Mouse (Mus musculus) c-Kit-positive CD71-positive TER-119-negative erythroid progenitor cells, embryonic 14.5 days (primary cell): ENCODE measurements around the gene Cacna1d.

Experiments
- DNase-seq: peaks from one replicate; pipeline ENCODE4 v3.0.0-alpha.2; 2013; ENCODE audit warnings: low read depth

Gene Cacna1d

DNA sequence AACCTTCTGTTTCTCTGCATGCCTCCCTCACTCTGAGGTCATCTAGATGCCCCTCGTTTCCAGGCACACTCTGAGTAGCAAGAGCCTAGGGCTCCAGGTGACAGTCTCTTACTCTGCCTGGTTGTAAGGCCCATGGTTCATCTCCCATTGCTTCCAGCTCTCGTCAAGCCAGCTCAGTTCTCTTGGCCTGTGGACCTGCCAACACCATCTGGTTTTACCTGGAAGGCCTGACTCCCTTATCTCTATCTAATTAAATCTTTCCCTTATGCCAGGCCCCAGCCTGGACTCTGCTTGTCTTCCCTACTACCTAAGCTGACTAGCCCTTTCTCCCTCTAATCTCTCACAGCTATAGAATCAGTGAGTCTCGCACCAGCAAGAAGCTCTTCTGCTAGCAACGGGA lies 124.2 kb downstream of the Cacna1d start:
- no peak for DNase-seq

DNA sequence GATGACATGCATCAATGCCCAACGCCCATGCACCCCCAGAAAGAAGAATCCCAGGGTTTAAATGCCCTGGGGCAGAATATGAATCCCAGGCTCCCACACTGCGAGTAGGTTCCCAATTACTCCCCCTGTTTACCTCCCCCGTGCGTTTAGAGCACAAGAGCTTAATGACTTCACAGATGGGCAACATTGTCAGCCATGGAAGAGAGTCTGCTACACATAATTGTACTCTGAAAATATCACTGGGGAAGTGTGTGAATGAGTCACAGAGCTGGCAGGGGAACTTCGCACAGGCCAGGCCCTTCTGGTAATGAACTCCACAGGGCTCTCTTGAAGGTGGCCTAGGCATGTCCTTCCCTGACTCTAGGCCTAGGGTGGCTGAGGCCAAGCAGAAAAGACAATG lies 125.4 kb downstream of the Cacna1d start:
- DNase-seq, result no peak

- DNase-seq, result no peak
Observed at GRCm38 (mm10) chr14:30363487-30364167, 127.6 kb downstream of the Cacna1d start.

DNA sequence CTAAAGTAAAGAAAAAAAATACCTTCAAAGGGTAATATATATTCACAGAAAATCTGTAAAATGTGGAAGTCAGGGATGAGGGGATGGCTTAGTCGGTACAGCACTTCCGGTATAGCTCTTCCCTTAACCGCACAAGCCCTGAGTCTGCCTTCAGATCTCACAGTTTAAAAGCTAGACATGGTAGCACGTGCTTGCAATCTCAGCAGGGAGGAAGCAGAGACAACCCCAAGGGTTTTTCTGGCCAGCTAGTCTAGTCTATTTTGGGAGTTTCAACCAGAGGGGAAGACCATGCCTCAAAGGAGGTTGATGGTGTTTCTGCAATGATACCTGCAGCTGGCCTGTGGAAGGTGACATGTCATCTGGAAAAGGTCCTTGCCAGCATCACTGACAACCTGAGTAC lies 128.9 kb downstream of the Cacna1d start:
- DNase-seq, result no peak

DNA sequence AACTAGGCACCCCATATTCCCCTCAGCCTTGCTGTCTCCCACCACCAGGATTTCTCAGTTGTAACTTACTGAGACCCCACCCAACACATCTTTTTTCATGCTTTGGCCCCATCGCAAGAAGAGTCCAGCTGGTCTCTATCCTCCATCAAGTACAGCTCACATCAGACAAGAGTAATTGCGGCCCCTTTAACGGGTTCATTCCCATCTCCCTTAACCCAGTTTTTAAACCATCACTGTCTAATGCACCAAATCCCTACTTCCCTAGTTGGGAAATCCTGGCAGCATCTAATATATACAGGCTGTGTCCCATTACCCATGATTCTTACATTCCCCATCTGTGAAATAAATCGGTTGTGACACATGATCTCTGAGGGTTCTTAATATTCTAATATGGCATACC lies 130.8 kb downstream of the Cacna1d start:
- no peak for DNase-seq

DNA sequence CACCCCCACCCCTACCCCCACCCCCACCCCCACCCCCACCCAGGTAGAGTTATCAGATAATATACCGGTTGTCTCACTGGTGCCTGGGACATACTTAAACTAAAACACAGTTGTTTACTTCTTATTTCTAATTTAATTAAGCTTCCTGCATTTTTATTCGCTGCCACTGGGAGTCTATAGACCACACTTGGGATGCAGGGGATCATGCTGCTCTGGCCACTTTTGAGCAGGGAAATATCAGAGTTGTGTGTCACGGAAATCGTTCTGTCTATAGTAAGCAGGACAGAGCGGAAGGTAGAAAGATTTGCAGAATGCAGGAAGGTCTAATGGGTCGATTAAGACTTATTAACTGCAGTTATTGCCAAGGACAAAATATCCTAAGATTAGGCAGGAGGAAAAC lies 131.3 kb downstream of the Cacna1d start:
- DNase-seq, result no peak

- DNase-seq, result no peak
Observed at GRCm38 (mm10) chr14:30358028-30358427, 133.2 kb downstream of the Cacna1d start.

DNA sequence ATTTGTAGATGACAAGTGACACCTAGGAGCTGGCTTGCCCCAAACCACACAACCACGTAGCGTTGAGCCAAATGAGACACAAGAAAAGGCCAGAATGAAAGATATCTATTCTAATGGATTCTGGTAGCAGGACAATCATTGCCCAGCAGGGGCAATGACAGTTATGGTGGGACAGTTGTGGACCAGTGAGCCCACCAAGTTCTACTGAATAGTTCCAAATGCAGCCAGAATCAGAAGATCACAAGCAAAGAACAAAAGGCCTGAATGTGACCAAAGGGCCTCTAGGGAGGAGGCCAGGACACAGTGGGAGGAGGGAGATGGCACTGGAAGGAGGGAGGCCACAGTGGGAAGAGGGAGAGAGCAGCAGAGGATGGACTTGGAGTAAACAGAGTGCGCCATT lies 134.8 kb downstream of the Cacna1d start:
- DNase-seq, result no peak

DNA sequence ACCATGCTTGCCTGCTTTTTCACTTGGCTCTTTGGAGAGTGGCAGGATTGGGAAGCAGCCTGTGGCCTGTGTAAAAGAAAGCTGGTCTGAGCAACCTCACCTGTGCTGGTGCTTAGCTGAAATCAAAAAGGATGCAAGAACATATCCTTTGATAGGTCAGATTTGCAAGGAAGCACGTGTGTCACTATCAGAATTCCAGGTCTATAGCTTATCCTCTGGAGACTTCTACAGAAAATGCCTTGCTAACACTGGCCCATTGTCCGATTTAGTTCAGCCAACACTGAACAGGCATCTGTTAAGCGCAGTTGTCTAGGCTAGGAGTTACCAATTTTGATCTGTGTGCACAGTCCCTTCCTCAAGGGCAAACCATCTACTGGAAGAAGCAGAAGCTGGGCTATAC lies 136.5 kb downstream of the Cacna1d start:
- DNase-seq, result no peak

DNA sequence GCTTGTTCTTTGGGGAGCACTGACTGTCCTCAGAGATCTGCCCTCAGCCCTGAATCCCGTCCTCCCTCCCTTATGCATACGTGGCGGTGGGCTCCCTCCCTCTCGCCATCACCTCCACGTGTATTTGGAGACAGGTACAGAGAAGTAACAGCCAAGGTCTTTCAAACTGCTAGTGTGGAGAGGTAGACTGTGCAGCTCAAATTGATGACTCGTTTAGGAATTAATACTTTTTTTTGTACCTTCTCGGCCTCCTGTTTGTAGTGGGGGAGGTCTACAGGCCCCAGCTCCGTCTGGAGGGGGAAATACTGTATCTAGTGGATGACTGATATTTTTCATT lies 137.2 kb downstream of the Cacna1d start:
- no peak for DNase-seq

DNA sequence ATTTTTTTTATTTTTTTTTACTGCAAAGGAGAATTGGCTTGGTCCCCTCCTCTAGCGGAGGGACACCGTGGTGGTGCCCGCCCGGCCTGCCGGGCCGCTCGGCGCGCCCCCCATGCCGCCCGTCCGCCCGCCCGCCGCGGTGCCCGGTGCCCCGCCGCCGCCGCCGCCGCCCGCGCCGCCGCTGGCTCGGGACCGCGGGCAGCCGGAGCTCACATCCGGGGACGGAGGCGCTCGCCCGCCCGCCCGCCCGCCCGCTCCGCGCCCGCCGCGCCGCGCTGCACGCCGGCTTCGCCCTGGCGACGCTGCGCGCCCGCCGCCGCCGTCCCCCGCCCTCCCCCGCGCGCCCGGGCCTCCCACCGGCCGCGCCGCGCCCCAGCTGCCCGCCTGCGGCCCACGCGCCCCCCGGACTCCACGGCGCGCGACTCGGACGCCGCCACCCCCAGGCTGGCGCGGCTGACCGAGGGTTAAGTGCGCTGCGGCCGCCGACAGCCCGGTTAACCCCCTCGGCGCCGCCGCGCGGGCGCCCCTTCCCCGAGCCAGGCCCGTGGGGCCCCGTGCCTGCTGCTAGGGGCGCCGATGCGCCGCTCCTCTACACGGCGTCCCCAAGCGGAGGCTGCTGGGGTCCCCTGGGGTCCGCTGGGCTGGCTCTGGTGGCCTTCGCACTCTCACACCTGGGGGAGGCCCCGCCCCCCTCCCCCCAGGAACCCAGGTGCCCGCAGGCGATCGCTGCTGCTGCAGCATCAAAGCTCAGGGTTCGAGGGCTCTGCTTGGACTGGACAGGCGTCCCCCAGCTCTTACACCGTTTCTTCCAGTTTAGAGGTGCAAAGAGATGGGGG lies 137.7 kb downstream of the Cacna1d start:
- no peak for DNase-seq

DNA sequence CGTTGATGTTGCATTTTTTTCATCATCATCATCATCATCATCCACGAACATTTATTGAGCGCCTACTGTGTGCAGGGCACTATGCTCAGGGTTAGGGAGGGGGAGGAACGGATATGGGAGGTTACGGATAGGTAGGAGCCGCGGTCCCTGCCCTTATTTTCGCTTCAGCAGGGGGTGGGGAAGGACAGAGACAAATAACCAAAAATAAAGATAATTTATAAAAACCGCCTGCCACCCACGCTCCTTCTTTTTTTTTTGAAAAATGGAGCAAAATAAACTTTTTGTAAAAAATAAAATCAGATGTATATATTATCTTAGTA lies 138.3 kb downstream of the Cacna1d start:
- no peak for DNase-seq

- DNase-seq, result no peak
Observed at GRCm38 (mm10) chr14:30352061-30352950, 138.9 kb downstream of the Cacna1d start.

GRCm38 (mm10) chr14:30350285-30350684 lies 141.0 kb downstream of the Cacna1d start:
- DNase-seq, result no peak

DNA sequence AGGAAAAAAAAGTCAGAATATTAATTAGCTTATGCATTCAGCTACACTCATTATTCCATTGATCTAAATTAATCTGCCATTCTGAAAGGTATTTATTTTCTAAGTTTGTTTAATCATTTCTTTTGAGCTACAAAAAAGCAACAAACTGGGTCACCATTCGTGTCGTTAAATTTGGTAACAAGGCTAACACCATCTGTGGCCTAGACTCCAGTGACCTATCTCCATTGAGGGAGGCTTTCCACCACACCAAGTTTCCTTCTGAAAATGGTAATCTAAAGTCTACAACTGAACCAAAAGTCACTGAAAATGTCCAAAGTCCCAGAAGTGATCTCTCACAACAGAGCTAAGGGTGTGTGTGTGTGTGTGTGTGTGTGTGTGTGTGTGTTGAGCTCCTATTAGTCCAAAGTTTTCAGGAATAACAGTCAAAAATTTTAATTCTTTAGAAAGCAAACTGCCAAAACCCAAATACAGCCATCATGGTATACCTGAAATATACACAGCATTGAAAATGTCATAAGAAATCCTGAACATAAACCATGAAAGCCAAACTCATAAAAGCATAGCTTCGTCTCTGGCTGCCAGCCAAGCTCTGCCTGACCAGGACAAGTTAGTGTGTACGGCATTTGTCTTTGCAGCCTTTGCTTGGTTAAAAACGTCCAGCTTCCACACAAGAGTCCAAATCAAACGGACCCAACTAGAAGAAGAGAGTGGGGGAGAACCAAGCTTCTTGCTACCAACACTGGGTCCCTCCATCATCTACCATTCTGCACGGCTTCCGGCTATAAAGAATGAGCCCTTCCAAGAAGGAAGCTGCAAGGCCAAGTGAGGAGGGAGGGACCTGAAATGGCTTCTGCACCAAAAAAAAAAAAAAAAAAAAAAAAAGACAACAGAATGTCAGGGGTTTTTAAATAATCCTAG lies 146.0 kb downstream of the Cacna1d start:
- no peak for DNase-seq

GRCm38 (mm10) chr14:30343740-30344139 lies 147.5 kb downstream of the Cacna1d start:
- DNase-seq, result no peak

GRCm38 (mm10) chr14:30341825-30342590 lies 149.2 kb downstream of the Cacna1d start:
- DNase-seq, result no peak

DNA sequence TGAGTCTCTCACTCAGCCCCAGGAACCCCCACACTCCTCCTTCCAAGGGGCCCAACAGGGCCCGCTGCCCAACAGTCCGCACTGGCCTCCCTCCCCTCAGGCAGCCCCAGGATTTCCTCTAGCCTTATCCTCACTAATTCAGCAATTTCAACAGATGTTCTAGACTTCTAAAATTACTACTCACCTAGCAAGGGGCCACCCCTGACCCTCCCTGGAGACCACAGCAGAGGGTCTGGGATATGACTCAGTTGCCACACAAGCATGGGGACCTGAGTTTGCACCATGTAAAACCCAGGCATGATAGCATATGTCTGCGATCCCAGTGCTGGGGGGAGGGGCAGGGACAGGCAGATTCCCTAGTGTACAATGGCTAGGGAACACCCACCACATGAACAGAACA lies 151.1 kb downstream of the Cacna1d start:
- no peak for DNase-seq

DNA sequence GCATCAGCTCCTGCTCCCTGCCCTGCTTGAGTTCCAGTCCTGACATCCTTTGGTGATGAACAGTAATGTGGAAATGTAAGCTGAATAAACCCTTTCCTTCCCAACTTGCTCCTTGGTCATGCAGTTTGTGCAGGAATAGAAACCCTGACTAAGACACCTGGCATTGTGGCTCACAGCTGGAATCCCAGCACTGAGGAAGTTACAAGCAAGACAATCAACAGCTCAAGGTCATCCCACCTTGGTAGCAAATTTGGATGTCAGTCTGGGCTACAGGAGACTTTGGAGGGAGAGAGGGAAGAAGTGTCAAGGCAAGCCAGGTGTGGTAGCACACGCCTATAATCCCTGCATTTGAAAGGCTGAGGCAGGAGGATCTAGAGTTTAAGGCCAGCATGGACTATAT lies 159.4 kb downstream of the Cacna1d start:
- DNase-seq, result no peak

- no peak for DNase-seq
Observed at GRCm38 (mm10) chr14:30330416-30331181, 160.7 kb downstream of the Cacna1d start.
